Mouse (Mus musculus): Measurements from ENCODE around the gene Cdc5l. TPM values are rescaled to one million over a fixed set of nuclear protein-coding genes. Genes with fewer than 3 reads are reported as not detected.
"Not testable (repeated sequence)": the region's sequence is repeated elsewhere in the genome, so short reads cannot be mapped to it uniquely, and the experiment has no call there.

The Cdc5l gene
- polyA plus RNA-seq, 1 experiment from 2014 or later: 60.1 TPM

GRCm38 (mm10) chr17:45452271-45452670 lies 18.7 kb upstream of the Cdc5l start:
- Histone ChIP-seq H3K4me1 (replicated peaks; ENCODE audit: control insufficient read depth, insufficient read depth, low read length) (no peaks in the 10 kb centered on the region), H3K4me2 (ENCODE audit: low read depth, low read length) (no peak overlapping the region), H3K27ac (ENCODE audit: low read length) (no peak overlapping the region), H3K27me3 (ENCODE audit: control insufficient read depth, insufficient read depth, low read depth, low read length) (no peaks in the 10 kb centered on the region), H3K4me3 (ENCODE audit: low read length) (no peak overlapping the region), H3K9me3 (ENCODE audit: control insufficient read depth, low read length) (no peaks in the 10 kb centered on the region), H3K9ac (ENCODE audit: low read length) (no peak overlapping the region), H3K36me3 (ENCODE audit: control insufficient read depth, insufficient read depth, low read length) (no peaks in the 10 kb centered on the region)
- no peak for ATAC-seq (ENCODE audit: low read depth)
- 96% methylated on average over 1 of the region's 1 CpGs for WGBS

- WGBS: 90% methylated on average over 6 of the region's 6 CpGs
- no peaks in the 10 kb centered on the region for H3K27me3 ChIP-seq (ENCODE audit: control insufficient read depth, insufficient read depth, low read depth, low read length)
- no peaks in the 10 kb centered on the region for H3K4me1 ChIP-seq (replicated peaks; ENCODE audit: control insufficient read depth, insufficient read depth, low read length)
- H3K9me3 ChIP-seq (ENCODE audit: control insufficient read depth, low read length): no peaks in the 10 kb centered on the region
- H3K4me2 ChIP-seq (ENCODE audit: low read depth, low read length): no peak overlapping the region
- no peaks in the 10 kb centered on the region for H3K36me3 ChIP-seq (ENCODE audit: control insufficient read depth, insufficient read depth, low read length)
- no peak overlapping the region for H3K9ac ChIP-seq (ENCODE audit: low read length)
- ATAC-seq (ENCODE audit: low read depth): no peak
- H3K4me3 ChIP-seq (ENCODE audit: low read length): no peak overlapping the region
- no peak overlapping the region for H3K27ac ChIP-seq (ENCODE audit: low read length)
Measured at GRCm38 (mm10) chr17:45450153-45450552, 16.6 kb upstream of the Cdc5l start.

- H3K27ac ChIP-seq (ENCODE audit: low read length): no peak overlapping the region
- no peaks in the 10 kb centered on the region for H3K27me3 ChIP-seq (ENCODE audit: control insufficient read depth, insufficient read depth, low read depth, low read length)
- no peak overlapping the region for H3K4me2 ChIP-seq (ENCODE audit: low read depth, low read length)
- no peaks in the 10 kb centered on the region for H3K4me1 ChIP-seq (replicated peaks; ENCODE audit: control insufficient read depth, insufficient read depth, low read length)
- no peak overlapping the region for H3K4me3 ChIP-seq (ENCODE audit: low read length)
- ATAC-seq (ENCODE audit: low read depth): no peak
- 86% methylated on average over 8 of the region's 8 CpGs for WGBS
- no peaks in the 10 kb centered on the region for H3K36me3 ChIP-seq (ENCODE audit: control insufficient read depth, insufficient read depth, low read length)
- no peak overlapping the region for H3K9ac ChIP-seq (ENCODE audit: low read length)
- no peaks in the 10 kb centered on the region for H3K9me3 ChIP-seq (ENCODE audit: control insufficient read depth, low read length)
Measured at GRCm38 (mm10) chr17:45449586-45449985, 16.0 kb upstream of the Cdc5l start.

GRCm38 (mm10) chr17:45447063-45447462 lies 13.5 kb upstream of the Cdc5l start:
- no peaks in the 10 kb centered on the region for H3K4me1 ChIP-seq (replicated peaks; ENCODE audit: control insufficient read depth, insufficient read depth, low read length)
- ATAC-seq (ENCODE audit: low read depth): no peak
- no peak overlapping the region for H3K27ac ChIP-seq (ENCODE audit: low read length)
- H3K9ac ChIP-seq (ENCODE audit: low read length): no peak overlapping the region
- no peaks in the 10 kb centered on the region for H3K9me3 ChIP-seq (ENCODE audit: control insufficient read depth, low read length)
- H3K4me3 ChIP-seq (ENCODE audit: low read length): no peak overlapping the region
- no peak overlapping the region for H3K4me2 ChIP-seq (ENCODE audit: low read depth, low read length)
- H3K36me3 ChIP-seq (ENCODE audit: control insufficient read depth, insufficient read depth, low read length): no peaks in the 10 kb centered on the region
- H3K27me3 ChIP-seq (ENCODE audit: control insufficient read depth, insufficient read depth, low read depth, low read length): no peaks in the 10 kb centered on the region
- 72% methylated on average over 2 of the region's 2 CpGs for WGBS

GRCm38 (mm10) chr17:45445923-45446322 lies 12.4 kb upstream of the Cdc5l start:
- H3K27me3 ChIP-seq (ENCODE audit: control insufficient read depth, insufficient read depth, low read depth, low read length): no peaks in the 10 kb centered on the region
- H3K9me3 ChIP-seq (ENCODE audit: control insufficient read depth, low read length): no peaks in the 10 kb centered on the region
- no peak overlapping the region for H3K4me2 ChIP-seq (ENCODE audit: low read depth, low read length)
- no peaks in the 10 kb centered on the region for H3K36me3 ChIP-seq (ENCODE audit: control insufficient read depth, insufficient read depth, low read length)
- no peak overlapping the region for H3K27ac ChIP-seq (ENCODE audit: low read length)
- no peaks in the 10 kb centered on the region for H3K4me1 ChIP-seq (replicated peaks; ENCODE audit: control insufficient read depth, insufficient read depth, low read length)
- 81% methylated on average over 4 of the region's 4 CpGs for WGBS
- H3K9ac ChIP-seq (ENCODE audit: low read length): no peak overlapping the region
- H3K4me3 ChIP-seq (ENCODE audit: low read length): no peak overlapping the region
- no peak for ATAC-seq (ENCODE audit: low read depth)

GRCm38 (mm10) chr17:45434262-45434590 lies 689 bp upstream of the Cdc5l start:
- Histone ChIP-seq H3K27ac (ENCODE audit: low read length) (peak overlapping the region; percentile 99), H3K27me3 (ENCODE audit: control insufficient read depth, insufficient read depth, low read depth, low read length) (no peaks in the 10 kb centered on the region), H3K9me3 (ENCODE audit: control insufficient read depth, low read length) (no peaks in the 10 kb centered on the region), H3K9ac (ENCODE audit: low read length) (peak overlapping the region; percentile 88), H3K4me3 (ENCODE audit: low read length) (peak overlapping the region; percentile 93), H3K4me1 (replicated peaks; ENCODE audit: control insufficient read depth, insufficient read depth, low read length) (peaks cover 18% of the 10 kb centered on the region), H3K36me3 (ENCODE audit: control insufficient read depth, insufficient read depth, low read length) (no peaks in the 10 kb centered on the region; the same call in 1 of the 2 replicates), H3K4me2 (ENCODE audit: low read depth, low read length) (peak overlapping the region; percentile 75)
- no peak for ATAC-seq (ENCODE audit: low read depth)
- WGBS: 5% methylated on average over 12 of the region's 12 CpGs

- H3K27me3 ChIP-seq (ENCODE audit: control insufficient read depth, insufficient read depth, low read depth, low read length): no peaks in the 10 kb centered on the region
- peak overlapping the region; percentile 88 for H3K9ac ChIP-seq (ENCODE audit: low read length)
- peak overlapping the region; percentile 93 for H3K4me3 ChIP-seq (ENCODE audit: low read length)
- peak; percentile 79 for ATAC-seq (ENCODE audit: low read depth)
- peak overlapping the region; percentile 96 for H3K4me2 ChIP-seq (ENCODE audit: low read depth, low read length)
- peak overlapping the region; percentile 99 for H3K27ac ChIP-seq (ENCODE audit: low read length)
- no peaks in the 10 kb centered on the region; the same call in 1 of the 2 replicates for H3K36me3 ChIP-seq (ENCODE audit: control insufficient read depth, insufficient read depth, low read length)
- H3K4me1 ChIP-seq (replicated peaks; ENCODE audit: control insufficient read depth, insufficient read depth, low read length): peaks cover 18% of the 10 kb centered on the region
- no peaks in the 10 kb centered on the region for H3K9me3 ChIP-seq (ENCODE audit: control insufficient read depth, low read length)
- WGBS: under 1% methylated on average over 51 of the region's 62 CpGs
Measured at GRCm38 (mm10) chr17:45432706-45433398, 685 bp downstream of the Cdc5l start.

- Histone ChIP-seq H3K36me3 (ENCODE audit: control insufficient read depth, insufficient read depth, low read length) (peaks cover 6% of the 10 kb centered on the region), H3K9ac (ENCODE audit: low read length) (peak overlapping the region; percentile 88), H3K27ac (ENCODE audit: low read length) (no peak overlapping the region), H3K4me2 (ENCODE audit: low read depth, low read length) (peak overlapping the region; percentile 96), H3K9me3 (ENCODE audit: control insufficient read depth, low read length) (no peaks in the 10 kb centered on the region), H3K4me3 (ENCODE audit: low read length) (peak overlapping the region; percentile 93), H3K4me1 (replicated peaks; ENCODE audit: control insufficient read depth, insufficient read depth, low read length) (peaks cover 18% of the 10 kb centered on the region), H3K27me3 (ENCODE audit: control insufficient read depth, insufficient read depth, low read depth, low read length) (no peaks in the 10 kb centered on the region)
- ATAC-seq (ENCODE audit: low read depth): no peak
- WGBS: 65% methylated on average over 3 of the region's 3 CpGs
Measured at GRCm38 (mm10) chr17:45432007-45432406, 1.5 kb downstream of the Cdc5l start.

GRCm38 (mm10) chr17:45417387-45417786 lies 16.1 kb downstream of the Cdc5l start:
- Histone ChIP-seq H3K27me3 (ENCODE audit: control insufficient read depth, insufficient read depth, low read depth, low read length) (no peaks in the 10 kb centered on the region), H3K36me3 (ENCODE audit: control insufficient read depth, insufficient read depth, low read length) (peaks cover 38% of the 10 kb centered on the region), H3K27ac (ENCODE audit: low read length) (no peak overlapping the region), H3K9me3 (ENCODE audit: control insufficient read depth, low read length) (no peaks in the 10 kb centered on the region), H3K4me3 (ENCODE audit: low read length) (no peak overlapping the region), H3K9ac (ENCODE audit: low read length) (no peak overlapping the region), H3K4me2 (ENCODE audit: low read depth, low read length) (no peak overlapping the region), H3K4me1 (replicated peaks; ENCODE audit: control insufficient read depth, insufficient read depth, low read length) (no peaks in the 10 kb centered on the region)
- no peak for ATAC-seq (ENCODE audit: low read depth)
- WGBS: 79% methylated on average over 2 of the region's 2 CpGs

- not testable (repeated sequence) for H3K4me3 ChIP-seq (ENCODE audit: low read length); H3K27ac ChIP-seq (ENCODE audit: low read length); H3K27me3 ChIP-seq (ENCODE audit: control insufficient read depth, insufficient read depth, low read depth, low read length); H3K9me3 ChIP-seq (ENCODE audit: control insufficient read depth, low read length); H3K4me1 ChIP-seq (replicated peaks; ENCODE audit: control insufficient read depth, insufficient read depth, low read length); H3K4me2 ChIP-seq (ENCODE audit: low read depth, low read length); H3K9ac ChIP-seq (ENCODE audit: low read length); ATAC-seq (ENCODE audit: low read depth)
- peaks cover 61% of the 10 kb centered on the region for H3K36me3 ChIP-seq (ENCODE audit: control insufficient read depth, insufficient read depth, low read length)
- 53% methylated on average over 2 of the region's 2 CpGs for WGBS
Measured at GRCm38 (mm10) chr17:45411617-45412016, 21.9 kb downstream of the Cdc5l start.

Measured in lung, embryonic 16.5 days (tissue).